Mouse (Mus musculus) splenic B cell, adult 2 months (primary cell): ENCODE results near the gene Rpl39l.
"Not testable (repeated sequence)": the region's sequence is repeated elsewhere in the genome, so short reads cannot be mapped to it uniquely, and the experiment has no call there.

Source experiments
- DNase-seq: peaks from one replicate; pipeline ENCODE4 v3.0.0-alpha.2; 2011; ENCODE audit warnings: low read depth, low spot score
- H3K27me3 ChIP-seq: 2 replicates; pipeline ENCODE4 v1.6.1; 2012; ENCODE audit warnings: mild to moderate bottlenecking, low read length, moderate library complexity, mixed read lengths; ENCODE audit not compliant: control insufficient read depth, poor library complexity, insufficient read depth, severe bottlenecking
- H3K36me3 ChIP-seq: 2 replicates; pipeline ENCODE4 v1.6.1; 2012; ENCODE audit warnings: mild to moderate bottlenecking, low read length, moderate library complexity, mixed read lengths; ENCODE audit not compliant: control insufficient read depth, poor library complexity, insufficient read depth, severe bottlenecking

Gene Rpl39l

DNA sequence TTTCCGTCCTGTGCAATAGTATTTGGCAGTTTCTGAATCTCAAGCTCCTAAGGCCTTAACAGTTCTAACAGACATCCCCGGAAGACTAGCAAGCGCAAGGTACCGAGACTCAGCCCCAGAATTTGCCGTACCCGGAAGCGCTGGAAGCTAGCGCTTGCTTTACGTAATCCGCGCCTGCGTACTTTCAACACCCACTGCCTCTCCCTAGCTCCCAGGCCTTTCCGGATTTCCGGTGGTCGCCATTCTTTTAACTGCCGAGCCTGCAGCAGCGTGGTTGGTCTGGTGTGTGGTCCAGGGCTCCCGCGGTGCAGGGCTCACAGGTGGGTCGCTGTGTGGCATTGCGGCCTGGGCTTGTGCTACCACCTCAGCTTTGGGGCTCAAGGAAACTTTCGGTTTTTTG is at the start of gene Rpl39l:
TSS of gene Rpl39l (plus strand) at position 222 of the 400 bp plus-strand sequence.
- Histone ChIP-seq H3K27me3 (no peaks in the 10 kb centered on the region; the same call in 1 of the 2 replicates), H3K36me3 (no peaks in the 10 kb centered on the region)
- DNase-seq: no peak

DNA sequence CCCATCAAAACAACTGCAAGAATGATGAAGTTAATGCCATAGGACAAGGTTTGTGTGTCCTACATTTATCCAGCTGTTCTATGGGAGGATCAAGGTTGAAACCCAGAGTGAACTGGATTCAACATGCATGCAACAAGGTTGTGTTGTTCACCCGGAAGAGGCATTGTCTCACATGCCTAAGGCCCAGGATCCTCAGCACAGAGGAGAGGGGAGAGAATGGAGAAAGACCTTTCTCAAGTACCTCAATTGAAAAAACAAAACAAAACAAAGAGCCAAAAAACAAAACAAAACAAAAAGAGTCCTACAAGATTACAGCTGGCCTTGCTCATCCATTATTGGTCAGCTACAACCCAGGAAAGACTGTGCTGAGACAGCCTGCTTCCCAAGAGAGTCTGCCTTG is 42.4 kb upstream of the Rpl39l start:
- no peak for DNase-seq
- Histone ChIP-seq H3K36me3 (no peaks in the 10 kb centered on the region), H3K27me3 (no peaks in the 10 kb centered on the region)

DNA sequence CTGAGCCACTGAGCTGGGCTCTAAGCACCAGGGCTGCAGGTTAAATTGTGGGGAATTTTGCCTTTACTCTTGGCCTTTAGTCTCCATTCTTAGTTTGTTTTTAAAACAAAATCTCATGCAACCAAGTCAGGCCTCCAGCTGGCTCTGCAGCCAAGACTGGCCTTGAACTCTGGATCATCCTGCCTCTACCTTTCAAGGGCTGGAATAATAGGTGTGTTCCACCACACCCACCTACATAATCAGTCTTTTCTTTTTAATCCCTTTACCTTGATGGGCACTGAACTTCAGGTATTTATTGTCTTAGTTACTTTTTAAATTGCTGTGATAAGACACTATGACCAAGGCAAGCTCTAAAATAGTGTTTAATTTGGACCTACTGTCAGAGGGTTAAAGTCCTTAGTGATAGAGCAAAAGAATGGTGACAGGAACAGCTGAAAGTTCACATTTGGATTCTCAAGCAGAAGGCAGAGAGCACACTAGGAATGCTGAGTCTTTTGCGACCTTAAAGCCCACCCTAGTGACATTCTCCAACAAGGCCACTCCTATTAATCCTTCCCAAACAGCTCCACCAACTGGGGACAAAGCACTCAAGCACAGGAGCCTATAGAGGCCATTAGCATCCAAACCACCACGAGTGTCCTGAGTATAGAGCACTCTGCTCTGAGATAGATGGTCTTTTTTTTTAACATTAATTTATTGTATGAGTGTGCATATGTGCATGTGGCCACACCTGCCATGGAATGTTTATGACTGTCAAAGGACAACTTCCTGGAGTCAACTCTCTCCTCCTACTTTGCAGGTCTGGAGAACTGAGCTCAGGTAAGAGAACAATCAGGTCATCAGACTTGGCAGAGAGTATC is 40.7 kb upstream of the Rpl39l start:
- Histone ChIP-seq H3K27me3 (no peaks in the 10 kb centered on the region), H3K36me3 (no peaks in the 10 kb centered on the region)
- DNase-seq: no peak

DNA sequence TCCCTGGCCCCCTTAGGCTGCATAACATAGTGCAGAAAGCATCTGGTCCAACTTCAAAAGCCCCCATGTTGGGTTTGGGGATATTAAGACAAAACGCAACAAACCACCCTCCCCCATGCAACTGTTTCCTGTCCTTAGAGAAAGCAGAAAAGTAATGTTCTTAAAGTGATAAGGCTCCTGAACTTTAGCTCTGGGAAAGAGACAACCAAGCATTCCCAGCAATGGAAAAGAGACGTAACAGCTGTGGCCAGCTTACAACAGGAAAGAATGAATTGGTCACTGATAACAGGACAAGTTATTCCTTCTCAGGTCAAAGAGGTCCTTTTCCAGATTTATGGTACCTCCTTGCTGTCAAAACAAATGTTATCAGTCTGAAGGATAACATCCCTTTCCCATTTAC is 26.9 kb upstream of the Rpl39l start:
- Histone ChIP-seq H3K27me3 (no peaks in the 10 kb centered on the region), H3K36me3 (no peaks in the 10 kb centered on the region)
- DNase-seq: no peak

DNA sequence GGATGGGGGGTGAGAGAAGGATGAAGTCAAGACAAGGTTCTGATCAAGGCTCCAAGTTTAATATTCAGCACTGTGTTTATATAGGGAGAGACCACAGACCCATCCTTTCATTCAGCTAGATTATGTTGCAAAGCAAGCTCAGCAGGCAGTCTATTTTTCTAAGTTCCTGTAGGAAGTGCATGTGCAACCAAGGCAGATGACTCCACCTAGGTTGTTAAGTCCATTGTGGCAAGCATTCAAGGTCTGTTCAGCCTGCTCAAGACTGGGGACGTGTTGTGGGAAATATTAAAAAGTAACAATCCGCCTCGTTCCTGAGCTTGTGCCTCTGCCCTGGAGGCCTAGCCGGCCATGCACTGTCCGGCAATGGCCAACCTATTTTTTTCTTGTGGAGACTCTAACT is 22.6 kb upstream of the Rpl39l start:
- DNase-seq: no peak
- Histone ChIP-seq H3K27me3 (no peaks in the 10 kb centered on the region), H3K36me3 (no peaks in the 10 kb centered on the region)

DNA sequence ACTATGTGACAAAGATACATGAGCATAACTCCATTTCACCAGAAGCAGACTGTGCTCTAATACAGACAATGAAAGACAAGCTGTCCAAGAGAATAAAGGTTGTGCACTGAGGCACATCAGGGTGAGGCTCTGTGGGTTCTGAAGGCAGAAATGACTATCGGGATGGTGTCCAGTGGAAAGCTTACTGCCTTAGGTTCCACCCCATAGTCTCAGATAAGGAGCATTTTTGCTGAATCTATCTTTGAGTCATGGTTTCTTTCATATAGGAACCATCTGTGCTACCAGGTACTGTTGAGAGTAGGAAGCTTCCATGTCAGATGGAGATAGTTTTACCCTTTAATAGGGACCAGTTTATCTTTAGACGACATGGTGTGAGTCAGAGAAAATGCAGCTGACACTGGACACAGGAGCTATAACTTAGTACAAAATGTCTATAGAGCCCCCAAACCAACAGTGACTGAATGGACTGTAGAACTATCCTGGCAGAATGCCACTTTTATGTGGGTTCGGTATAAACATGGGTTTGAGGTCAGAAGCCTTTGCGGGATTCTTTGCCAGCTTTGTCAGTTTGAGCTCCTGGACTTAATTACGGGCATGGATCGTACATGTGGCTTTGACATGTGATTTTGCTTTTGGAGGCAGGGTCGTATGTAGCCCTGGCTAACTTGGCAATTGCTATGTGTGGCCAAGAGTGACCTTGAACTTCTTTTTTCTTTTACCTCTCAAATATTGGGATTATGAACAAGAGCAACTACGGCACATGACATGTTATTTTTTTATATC is 712 bp upstream of the Rpl39l start:
- Histone ChIP-seq H3K36me3 (no peaks in the 10 kb centered on the region), H3K27me3 (no peaks in the 10 kb centered on the region; the same call in 1 of the 2 replicates)
- no peak for DNase-seq

DNA sequence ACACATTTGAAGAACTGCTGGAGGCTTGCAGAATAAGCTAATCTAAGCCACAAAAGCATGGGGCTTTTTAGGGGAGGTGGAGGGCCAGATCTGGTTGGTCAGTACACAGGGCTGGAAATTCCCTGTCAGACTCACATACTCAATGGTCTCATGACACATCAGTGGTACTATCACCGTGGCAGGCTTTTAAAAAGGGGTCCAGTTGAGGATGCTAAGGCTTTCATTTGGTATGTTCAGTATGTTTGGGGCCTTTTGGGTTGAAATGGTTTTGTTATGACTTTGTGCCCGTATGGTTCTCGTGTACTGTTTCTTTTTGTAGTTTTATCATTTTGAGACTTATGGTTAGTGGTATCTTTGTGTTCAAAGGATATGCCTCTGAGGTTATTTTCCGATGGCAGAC is 1.2 kb downstream of the Rpl39l start:
- DNase-seq: no peak
- H3K27me3 ChIP-seq: no peaks in the 10 kb centered on the region; the same call in 1 of the 2 replicates
- no peaks in the 10 kb centered on the region for H3K36me3 ChIP-seq

DNA sequence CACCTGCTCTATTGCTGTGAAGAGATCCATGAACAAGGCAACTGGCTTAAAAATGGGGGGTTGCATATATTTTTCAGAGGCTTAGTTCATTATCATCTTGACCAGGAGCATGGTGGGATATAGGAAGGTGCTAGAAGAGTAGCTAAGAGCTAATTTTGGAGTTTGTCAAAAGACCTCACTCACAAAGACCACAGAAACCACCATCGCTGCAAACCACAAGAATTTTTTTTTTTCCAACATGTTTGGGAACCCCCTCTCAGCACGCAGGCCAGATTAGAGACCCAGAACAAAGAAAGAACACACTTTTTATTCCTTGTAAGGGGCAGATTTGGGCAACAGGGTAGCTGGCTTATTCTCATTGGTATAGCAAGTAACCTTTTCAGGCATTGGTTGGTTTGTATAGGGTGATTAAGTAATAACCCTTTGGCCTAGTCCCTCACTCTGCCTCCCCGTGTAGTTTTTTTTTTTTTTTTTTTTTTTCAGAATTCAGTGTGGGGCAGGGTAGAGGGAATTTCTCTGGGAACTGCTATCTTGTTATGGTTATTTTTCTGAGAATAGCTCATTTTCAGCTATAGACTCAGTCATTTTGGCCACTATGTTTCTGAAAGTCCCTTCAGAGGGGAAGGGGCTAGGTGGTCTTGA is 2.3 kb downstream of the Rpl39l start:
- H3K27me3 ChIP-seq: no peaks in the 10 kb centered on the region; the same call in 1 of the 2 replicates
- no peak for DNase-seq
- H3K36me3 ChIP-seq: no peaks in the 10 kb centered on the region

DNA sequence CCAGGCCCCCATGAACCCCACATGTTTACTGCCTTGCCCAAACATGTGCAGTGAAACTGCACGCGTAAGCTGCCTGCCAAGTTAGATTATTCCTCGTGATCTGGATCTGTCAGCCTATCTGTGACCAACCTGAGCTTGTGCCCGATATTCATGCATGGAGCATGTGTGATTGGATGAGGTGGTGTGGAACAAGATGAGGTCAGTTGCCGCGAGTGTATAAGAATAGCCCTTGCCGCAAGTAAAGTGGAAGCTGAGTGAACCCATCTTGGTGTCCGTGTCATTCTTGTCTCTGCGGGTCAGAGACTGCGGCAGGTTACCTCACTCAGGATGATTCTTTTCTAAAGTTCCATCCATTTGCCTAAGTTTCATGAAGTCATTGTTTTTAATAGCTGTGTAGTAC is 17.4 kb downstream of the Rpl39l start:
- H3K36me3 ChIP-seq, DNase-seq, H3K27me3 ChIP-seq: not testable (repeated sequence)

DNA sequence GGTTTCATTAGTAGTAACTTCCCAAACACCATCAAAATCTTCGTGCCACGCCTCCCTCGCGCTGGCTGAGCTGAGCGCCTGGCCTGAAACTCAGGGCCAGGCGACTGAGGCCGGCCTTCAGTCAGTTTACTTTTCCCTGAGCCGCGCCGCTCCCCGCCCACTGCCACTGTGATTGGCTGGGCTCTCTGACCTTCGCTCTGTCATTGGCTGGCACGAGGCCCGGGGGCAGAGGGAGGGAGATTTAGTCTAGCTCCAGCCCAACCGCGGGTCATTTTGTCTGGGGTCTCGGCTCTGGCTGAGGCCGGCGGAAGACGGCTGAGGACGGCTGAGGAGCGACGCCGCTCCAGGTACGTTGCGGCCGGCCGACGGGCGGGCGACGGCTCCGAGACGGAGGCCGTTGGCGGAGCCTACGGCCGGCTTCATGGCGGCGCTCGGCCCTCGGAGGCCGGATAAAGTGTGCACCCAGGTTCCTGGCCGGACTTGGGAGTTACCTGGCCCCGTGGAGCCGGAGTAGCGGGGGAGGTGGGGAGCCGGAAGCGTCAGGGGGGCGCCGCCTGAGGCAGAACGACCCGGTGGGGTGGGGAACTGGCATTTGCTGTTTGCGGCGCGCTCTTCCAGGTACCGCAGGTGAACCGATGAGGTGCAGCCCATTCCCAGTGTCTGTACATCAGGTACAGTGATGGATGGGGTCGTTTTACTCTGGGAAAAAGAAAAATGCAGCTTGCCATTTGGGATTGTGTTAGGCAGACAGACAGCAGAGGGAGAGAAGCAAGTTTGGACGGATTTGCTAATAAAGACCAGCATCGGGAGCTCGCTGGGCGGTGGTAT is 22.9 kb downstream of the Rpl39l start, which contains the start of gene Atf7ip2:
TSS of gene Atf7ip2 (plus strand) at position 34 of the 828 bp plus-strand sequence.
- DNase-seq: peak; percentile 5
- no peaks in the 10 kb centered on the region for H3K36me3 ChIP-seq
- H3K27me3 ChIP-seq: peaks cover 2% of the 10 kb centered on the region; the same call in 1 of the 2 replicates

DNA sequence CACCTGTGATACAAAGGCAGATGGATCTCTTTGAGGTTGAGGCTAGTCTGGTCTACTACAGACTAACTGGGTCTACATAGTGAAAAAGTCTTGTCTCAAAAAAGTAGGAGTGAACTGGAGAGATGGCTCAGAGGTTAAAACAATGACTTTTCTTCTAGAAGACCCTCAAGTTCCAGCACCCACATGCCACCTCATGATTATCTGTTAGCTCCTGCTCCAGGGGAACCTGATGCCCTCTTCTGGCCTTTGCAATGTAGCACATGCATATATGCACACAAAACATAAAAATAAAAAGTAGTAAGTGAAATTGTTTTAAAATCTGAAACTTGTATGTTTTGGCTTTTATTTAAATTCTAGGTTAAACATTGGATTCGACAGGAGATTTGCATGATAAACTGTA is 38.8 kb downstream of the Rpl39l start:
- H3K36me3 ChIP-seq: no peaks in the 10 kb centered on the region
- no peak for DNase-seq
- H3K27me3 ChIP-seq: no peaks in the 10 kb centered on the region

DNA sequence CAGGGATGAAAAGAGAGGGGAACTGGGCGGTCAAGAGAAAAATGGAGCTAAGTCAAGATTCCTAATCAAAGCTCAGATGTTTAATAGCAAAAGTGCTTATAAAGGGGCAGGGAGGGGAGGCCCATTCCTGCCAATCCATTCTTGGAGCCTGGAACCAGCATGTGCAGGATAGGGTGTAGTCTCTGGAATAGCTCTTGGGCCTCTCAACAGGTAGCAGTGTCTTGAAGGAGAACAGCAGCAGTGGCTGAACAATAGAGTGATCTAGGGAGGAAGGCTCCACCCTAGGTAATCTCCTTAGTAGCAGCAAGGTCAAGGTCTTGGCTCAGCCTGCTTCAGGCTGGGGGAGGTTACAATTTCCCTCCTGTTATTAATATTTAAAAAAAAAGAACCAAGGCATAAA is 46.3 kb downstream of the Rpl39l start:
- DNase-seq, H3K27me3 ChIP-seq, H3K36me3 ChIP-seq: not testable (repeated sequence)

DNA sequence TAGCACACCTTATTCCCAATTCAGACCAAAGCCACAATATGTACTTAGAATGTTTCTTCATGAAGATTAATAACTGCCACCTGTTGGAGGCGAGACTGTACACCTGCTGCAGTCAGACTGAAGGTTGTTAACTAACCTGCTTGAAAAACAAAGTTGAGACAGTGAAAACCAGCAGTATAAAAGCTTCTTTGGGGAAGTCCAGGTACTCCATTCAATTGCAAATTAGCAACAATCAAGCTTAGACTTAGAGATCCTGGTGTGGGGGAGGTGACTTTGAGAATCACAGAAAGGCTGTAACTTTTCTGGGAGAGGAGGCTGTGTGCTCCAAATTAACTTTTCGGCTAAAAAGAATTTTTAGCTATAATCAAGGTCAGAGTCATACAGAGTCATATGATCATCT is 47.0 kb downstream of the Rpl39l start:
- DNase-seq: not testable (repeated sequence)

More for the DNA sequence above, 47.0 kb downstream of the Rpl39l start:
- H3K27me3 ChIP-seq, H3K36me3 ChIP-seq: not testable (repeated sequence)
